Mouse (Mus musculus): ENCODE measurements around the gene Ace.

GRCm38 (mm10) chr11:105936200-105936599, 31.5 kb upstream of the Ace start:
- TF ChIP-seq CTCF (IDR thresholded peaks at IDR 0.05; ENCODE audit: extremely low read depth, insufficient read depth, insufficient read length, insufficient replicate concordance) (no peak), POLR2A (IDR thresholded peaks at IDR 0.05; ENCODE audit: low read depth, low read length) (no peak)

Data from spleen, adult 2 months (tissue).